Mouse (Mus musculus): ENCODE results near the gene Snapin. TPM values are rescaled to one million over a fixed set of nuclear protein-coding genes. Genes with fewer than 3 reads are reported as not detected.
A peak's percentile ranks its signal among the peaks of the same experiment; 100 is the strongest.

Gene Snapin
- polyA plus RNA-seq, 1 experiment, result 42.2 TPM

GRCm38 (mm10) chr3:90465081-90465685 is 25.6 kb downstream of the Snapin start:
- peak overlapping the region; percentile 80 for H3K27ac ChIP-seq (ENCODE audit: control insufficient read depth, insufficient read depth, low read depth, low read length)
- H3K27me3 ChIP-seq (ENCODE audit: control insufficient read depth, insufficient read depth, low read length), result peaks cover 3% of the 10 kb centered on the region; the same call in 1 of the 2 replicates

DNA sequence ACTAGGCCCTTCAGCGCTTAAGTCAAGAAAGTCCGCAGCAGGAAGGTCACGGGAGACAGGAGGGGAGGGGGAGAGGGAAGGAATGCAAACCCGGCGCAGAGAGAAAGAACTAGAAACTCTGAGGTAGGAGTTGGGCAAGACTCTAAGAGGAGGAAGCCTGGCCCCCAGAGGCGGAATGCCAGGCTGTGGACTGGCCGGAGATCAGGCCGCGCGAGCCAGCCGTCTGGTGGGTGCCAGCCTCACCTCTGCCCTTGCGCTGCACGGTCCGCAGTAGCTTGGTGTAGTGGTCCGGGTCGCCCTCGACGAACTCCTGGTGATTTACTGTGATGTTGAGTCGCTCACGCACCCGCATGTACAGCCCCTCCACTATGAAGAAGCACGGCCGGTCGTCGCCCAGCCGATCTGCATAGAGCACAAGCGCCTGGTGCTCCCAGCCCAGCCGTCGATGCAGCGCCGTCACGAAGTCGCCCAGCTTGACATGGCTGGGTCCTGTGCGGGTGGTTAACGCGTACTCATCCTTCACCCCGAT is 26.2 kb downstream of the Snapin start:
- Histone ChIP-seq H3K27me3 (ENCODE audit: control insufficient read depth, insufficient read depth, low read length) (peaks cover 3% of the 10 kb centered on the region; the same call in 1 of the 2 replicates), H3K4me1 (ENCODE audit: control insufficient read depth, insufficient read depth, low read length) (peaks cover 10% of the 10 kb centered on the region), H3K4me3 (ENCODE audit: control insufficient read depth, low read depth, low read length) (peak overlapping the region; percentile 74), H3K36me3 (ENCODE audit: control insufficient read depth, insufficient read depth, low read length) (no peaks in the 10 kb centered on the region), H3K27ac (ENCODE audit: control insufficient read depth, insufficient read depth, low read depth, low read length) (peak overlapping the region; percentile 80)
- TF ChIP-seq POLR2A (IDR thresholded peaks at IDR 0.05; ENCODE audit: control insufficient read depth, low read depth, low read length) (no peak), CTCF (IDR thresholded peaks at IDR 0.05; ENCODE audit: control insufficient read depth, insufficient read depth, insufficient replicate concordance, low read depth, low read length) (no peak)

More at GRCm38 (mm10) chr3:90465081-90465685, 25.6 kb downstream of the Snapin start:
- TF ChIP-seq POLR2A (IDR thresholded peaks at IDR 0.05; ENCODE audit: control insufficient read depth, low read depth, low read length) (no peak), CTCF (IDR thresholded peaks at IDR 0.05; ENCODE audit: control insufficient read depth, insufficient read depth, insufficient replicate concordance, low read depth, low read length) (no peak)
- no peaks in the 10 kb centered on the region for H3K36me3 ChIP-seq (ENCODE audit: control insufficient read depth, insufficient read depth, low read length)
- H3K4me3 ChIP-seq (ENCODE audit: control insufficient read depth, low read depth, low read length), result peak overlapping the region; percentile 74
- peaks cover 10% of the 10 kb centered on the region for H3K4me1 ChIP-seq (ENCODE audit: control insufficient read depth, insufficient read depth, low read length)

GRCm38 (mm10) chr3:90462579-90462978 is 28.3 kb downstream of the Snapin start:
- H3K4me3 ChIP-seq (ENCODE audit: control insufficient read depth, low read depth, low read length), result no peak overlapping the region

DNA sequence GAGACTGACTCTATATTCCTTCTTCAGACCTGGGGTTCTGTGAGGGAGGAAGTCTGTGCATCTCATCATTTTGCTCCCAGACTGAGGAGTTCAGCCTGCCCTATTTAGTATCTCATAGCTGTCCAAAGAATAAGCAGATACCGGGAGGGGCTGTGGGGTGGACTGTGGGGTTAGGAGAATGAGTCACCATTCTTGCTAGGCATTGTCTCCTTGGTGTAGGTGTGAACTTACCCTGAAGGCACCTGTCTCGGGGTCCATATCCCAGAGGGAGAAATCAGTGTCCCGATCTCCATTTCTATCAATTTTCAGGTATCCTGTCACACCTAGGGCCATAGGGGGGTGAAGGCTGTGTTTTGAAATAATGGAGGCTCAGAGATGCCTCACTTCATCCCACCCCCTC is 28.9 kb downstream of the Snapin start:
- TF ChIP-seq CTCF (IDR thresholded peaks at IDR 0.05; ENCODE audit: control insufficient read depth, insufficient read depth, insufficient replicate concordance, low read depth, low read length) (no peak), POLR2A (IDR thresholded peaks at IDR 0.05; ENCODE audit: control insufficient read depth, low read depth, low read length) (no peak)
- peaks cover 3% of the 10 kb centered on the region; the same call in 1 of the 2 replicates for H3K27me3 ChIP-seq (ENCODE audit: control insufficient read depth, insufficient read depth, low read length)

More at GRCm38 (mm10) chr3:90462579-90462978, 28.3 kb downstream of the Snapin start:
- H3K36me3 ChIP-seq (ENCODE audit: control insufficient read depth, insufficient read depth, low read length), result no peaks in the 10 kb centered on the region
- peaks cover 10% of the 10 kb centered on the region for H3K4me1 ChIP-seq (ENCODE audit: control insufficient read depth, insufficient read depth, low read length)
- H3K27ac ChIP-seq (ENCODE audit: control insufficient read depth, insufficient read depth, low read depth, low read length), result no peak overlapping the region
- peaks cover 3% of the 10 kb centered on the region; the same call in 1 of the 2 replicates for H3K27me3 ChIP-seq (ENCODE audit: control insufficient read depth, insufficient read depth, low read length)
- TF ChIP-seq CTCF (IDR thresholded peaks at IDR 0.05; ENCODE audit: control insufficient read depth, insufficient read depth, insufficient replicate concordance, low read depth, low read length) (no peak), POLR2A (IDR thresholded peaks at IDR 0.05; ENCODE audit: control insufficient read depth, low read depth, low read length) (no peak)

DNA sequence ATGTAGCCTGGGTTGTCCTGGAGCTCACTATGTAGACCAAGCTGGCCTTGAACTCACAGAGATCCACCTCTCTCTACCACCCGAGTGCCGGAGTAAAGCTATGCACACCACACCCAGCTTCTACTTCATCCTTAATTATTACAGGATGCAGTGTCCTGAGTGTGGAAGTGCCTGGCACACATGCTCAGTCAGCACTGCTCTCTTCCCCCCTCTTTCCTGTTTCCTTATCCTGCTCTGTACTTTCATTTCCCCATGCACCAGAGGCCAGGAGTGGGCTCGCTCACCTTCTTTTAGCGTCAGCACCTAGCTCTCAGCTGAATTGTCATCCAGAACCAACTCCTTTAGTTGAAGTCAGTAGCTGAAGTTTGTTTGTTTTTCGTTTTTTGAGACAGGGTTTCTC is 30.5 kb downstream of the Snapin start:
- H3K4me3 ChIP-seq (ENCODE audit: control insufficient read depth, low read depth, low read length), result no peak overlapping the region
- peaks cover 7% of the 10 kb centered on the region for H3K4me1 ChIP-seq (ENCODE audit: control insufficient read depth, insufficient read depth, low read length)
- H3K27me3 ChIP-seq (ENCODE audit: control insufficient read depth, insufficient read depth, low read length), result 0 out of 2 replicates have a peak, but pooled peaks cover under 1% of the 10 kb centered on the region
- no peak for TF ChIP-seq CTCF (IDR thresholded peaks at IDR 0.05; ENCODE audit: control insufficient read depth, insufficient read depth, insufficient replicate concordance, low read depth, low read length)
- no peak for TF ChIP-seq POLR2A (IDR thresholded peaks at IDR 0.05; ENCODE audit: control insufficient read depth, low read depth, low read length)
- H3K36me3 ChIP-seq (ENCODE audit: control insufficient read depth, insufficient read depth, low read length), result no peaks in the 10 kb centered on the region
- no peak overlapping the region for H3K27ac ChIP-seq (ENCODE audit: control insufficient read depth, insufficient read depth, low read depth, low read length)

More for the DNA sequence above, 28.9 kb downstream of the Snapin start:
- Histone ChIP-seq H3K36me3 (ENCODE audit: control insufficient read depth, insufficient read depth, low read length) (no peaks in the 10 kb centered on the region), H3K4me1 (ENCODE audit: control insufficient read depth, insufficient read depth, low read length) (peaks cover 10% of the 10 kb centered on the region), H3K4me3 (ENCODE audit: control insufficient read depth, low read depth, low read length) (no peak overlapping the region), H3K27ac (ENCODE audit: control insufficient read depth, insufficient read depth, low read depth, low read length) (no peak overlapping the region)

GRCm38 (mm10) chr3:90459727-90460126 is 31.1 kb downstream of the Snapin start:
- H3K27me3 ChIP-seq (ENCODE audit: control insufficient read depth, insufficient read depth, low read length), result no peaks in the 10 kb centered on the region
- TF ChIP-seq POLR2A (IDR thresholded peaks at IDR 0.05; ENCODE audit: control insufficient read depth, low read depth, low read length) (no peak), CTCF (IDR thresholded peaks at IDR 0.05; ENCODE audit: control insufficient read depth, insufficient read depth, insufficient replicate concordance, low read depth, low read length) (no peak)
- no peaks in the 10 kb centered on the region for H3K36me3 ChIP-seq (ENCODE audit: control insufficient read depth, insufficient read depth, low read length)
- no peak overlapping the region for H3K4me3 ChIP-seq (ENCODE audit: control insufficient read depth, low read depth, low read length)
- H3K27ac ChIP-seq (ENCODE audit: control insufficient read depth, insufficient read depth, low read depth, low read length), result no peak overlapping the region
- H3K4me1 ChIP-seq (ENCODE audit: control insufficient read depth, insufficient read depth, low read length), result peaks cover 3% of the 10 kb centered on the region

- H3K4me3 ChIP-seq (ENCODE audit: control insufficient read depth, low read depth, low read length), result peak overlapping the region; percentile 89
- peak; percentile 74 for TF ChIP-seq POLR2A (IDR thresholded peaks at IDR 0.05; ENCODE audit: control insufficient read depth, low read depth, low read length)
- TF ChIP-seq CTCF (IDR thresholded peaks at IDR 0.05; ENCODE audit: control insufficient read depth, insufficient read depth, insufficient replicate concordance, low read depth, low read length), result no peak
- peaks cover 4% of the 10 kb centered on the region for H3K4me1 ChIP-seq (ENCODE audit: control insufficient read depth, insufficient read depth, low read length)
- H3K27ac ChIP-seq (ENCODE audit: control insufficient read depth, insufficient read depth, low read depth, low read length), result no peak overlapping the region; the same call in 1 of the 2 replicates
- H3K27me3 ChIP-seq (ENCODE audit: control insufficient read depth, insufficient read depth, low read length), result no peaks in the 10 kb centered on the region
- H3K36me3 ChIP-seq (ENCODE audit: control insufficient read depth, insufficient read depth, low read length), result 0 out of 2 replicates have a peak, but pooled peaks cover 1% of the 10 kb centered on the region
Measured at GRCm38 (mm10) chr3:90454931-90455330, 35.9 kb downstream of the Snapin start.

Measured in testis, adult 2 months (tissue).